Mouse (Mus musculus): Measurements from ENCODE around the gene Ntng1.

The Ntng1 gene

DNA sequence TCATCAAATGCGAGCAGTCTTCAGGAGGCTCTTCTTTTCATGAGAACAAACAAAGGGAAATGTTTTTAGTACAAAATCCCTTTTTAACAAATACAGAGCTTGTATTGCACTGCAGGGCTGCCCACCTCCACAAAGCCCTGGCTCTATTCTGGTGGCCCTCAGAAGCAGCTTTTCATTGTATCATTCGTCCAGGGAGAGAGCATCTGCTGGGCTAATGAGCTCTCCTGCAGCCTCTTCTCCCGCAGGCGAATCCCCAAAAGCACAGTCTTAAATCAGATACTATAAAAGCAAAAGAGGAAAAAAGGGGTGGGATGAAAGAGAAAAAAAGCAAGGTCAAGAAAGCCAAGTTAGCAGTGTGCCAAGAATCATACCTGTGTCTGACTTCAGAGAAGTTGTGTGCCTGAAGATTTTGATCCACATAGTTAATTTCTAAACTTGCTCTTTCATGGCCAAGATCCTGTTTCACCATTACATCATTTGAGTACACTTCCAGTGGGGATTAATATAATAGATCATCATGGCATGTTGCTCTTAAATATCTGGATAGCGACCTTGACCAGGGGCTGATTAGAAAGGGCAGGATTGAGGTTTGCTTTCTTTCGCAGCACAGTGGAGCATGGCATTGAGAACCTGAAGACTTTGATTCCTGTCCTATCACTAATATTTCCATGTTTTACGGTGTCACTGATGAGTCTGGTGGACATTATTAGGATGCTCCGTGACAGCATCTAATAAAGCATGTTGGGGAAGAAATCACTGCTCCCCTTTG, 225.7 kb downstream of the Ntng1 start:
- DNase-seq = no peak

DNA sequence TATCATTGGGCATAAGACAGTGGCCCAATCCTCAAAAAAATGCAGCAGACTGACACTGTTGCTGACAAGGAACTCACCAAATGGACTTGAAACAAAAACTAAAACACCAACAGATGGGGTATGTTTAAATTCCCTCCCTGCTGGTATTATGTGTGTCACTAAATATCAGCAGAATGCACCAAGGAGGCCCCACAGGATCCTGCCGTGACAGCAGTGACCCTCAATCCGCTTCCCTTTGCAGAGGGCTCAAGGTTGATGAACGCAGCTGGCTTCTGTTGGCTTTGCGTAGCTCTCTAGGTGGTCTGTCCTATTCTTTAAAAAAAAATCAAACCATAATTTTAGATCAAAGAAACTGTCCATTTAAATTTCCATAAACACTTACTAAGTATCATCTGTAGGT, 226.7 kb downstream of the Ntng1 start:
- DNase-seq = no peak

DNA sequence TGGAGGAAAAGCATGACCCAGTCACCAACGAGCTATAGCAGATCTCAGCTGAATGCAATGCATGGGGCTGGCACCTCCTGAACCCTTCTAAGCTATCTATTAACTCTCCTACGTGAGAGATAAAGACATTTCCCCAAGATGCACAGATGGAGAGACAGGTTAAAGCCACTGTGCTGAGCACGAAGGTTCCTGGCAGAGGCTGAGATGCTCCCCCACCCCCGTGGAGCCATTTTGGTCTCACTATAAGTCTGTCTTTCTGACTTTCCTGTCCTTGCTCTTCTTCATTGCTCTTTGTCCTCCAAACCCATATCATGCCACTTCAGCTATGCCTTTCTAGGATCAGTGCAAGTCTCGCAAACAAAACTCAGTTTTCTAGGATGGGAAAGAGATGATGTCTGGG, 229.6 kb downstream of the Ntng1 start:
- DNase-seq = no peak

GRCm38 (mm10) chr3:109890600-109890999, 253.2 kb downstream of the Ntng1 start:
- no peak for DNase-seq

GRCm38 (mm10) chr3:109885672-109886071, 258.1 kb downstream of the Ntng1 start:
- DNase-seq = no peak

- no peak for DNase-seq
These were observed 264.8 kb downstream of the Ntng1 start for GRCm38 (mm10) chr3:109879061-109879460.

DNA sequence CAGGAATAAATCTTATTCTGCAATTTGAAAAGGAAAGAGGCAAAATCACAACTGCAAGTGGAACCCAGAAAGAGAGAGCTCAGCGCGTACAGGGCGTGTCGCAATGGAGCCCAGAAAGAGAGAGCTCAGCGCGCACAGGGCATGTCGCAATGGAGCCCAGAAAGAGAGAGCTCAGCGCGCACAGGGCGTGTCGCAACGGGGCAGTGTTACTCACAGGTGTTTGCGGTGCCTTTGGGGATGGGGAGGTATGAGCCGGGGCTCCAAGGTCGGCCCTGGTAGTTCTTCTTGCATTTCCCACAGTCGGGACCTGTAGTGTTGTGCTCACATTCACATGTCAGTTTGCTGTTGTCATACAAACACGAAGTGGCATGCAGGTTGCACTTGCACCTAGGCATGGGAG, 271.8 kb downstream of the Ntng1 start:
- no peak for DNase-seq

DNA sequence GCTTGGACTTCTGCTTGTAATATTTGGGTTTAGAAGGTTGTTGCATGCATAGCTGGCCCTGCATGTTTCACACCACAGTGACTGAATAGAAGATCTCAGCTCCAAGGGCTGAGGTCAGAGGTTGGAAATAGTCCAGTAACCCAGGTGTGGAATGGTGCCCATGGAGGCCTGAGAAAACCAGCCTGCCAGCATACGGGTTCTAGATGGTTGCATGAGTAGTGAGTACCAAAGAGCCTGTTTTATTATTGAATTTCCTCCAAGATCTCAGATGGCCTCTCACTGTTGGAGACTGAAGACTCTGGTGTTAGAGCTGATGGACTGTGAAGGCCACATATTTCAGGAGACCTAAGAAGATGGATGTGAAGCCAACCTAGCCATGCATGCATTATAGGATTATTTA, 285.5 kb downstream of the Ntng1 start:
- no peak for DNase-seq

DNA sequence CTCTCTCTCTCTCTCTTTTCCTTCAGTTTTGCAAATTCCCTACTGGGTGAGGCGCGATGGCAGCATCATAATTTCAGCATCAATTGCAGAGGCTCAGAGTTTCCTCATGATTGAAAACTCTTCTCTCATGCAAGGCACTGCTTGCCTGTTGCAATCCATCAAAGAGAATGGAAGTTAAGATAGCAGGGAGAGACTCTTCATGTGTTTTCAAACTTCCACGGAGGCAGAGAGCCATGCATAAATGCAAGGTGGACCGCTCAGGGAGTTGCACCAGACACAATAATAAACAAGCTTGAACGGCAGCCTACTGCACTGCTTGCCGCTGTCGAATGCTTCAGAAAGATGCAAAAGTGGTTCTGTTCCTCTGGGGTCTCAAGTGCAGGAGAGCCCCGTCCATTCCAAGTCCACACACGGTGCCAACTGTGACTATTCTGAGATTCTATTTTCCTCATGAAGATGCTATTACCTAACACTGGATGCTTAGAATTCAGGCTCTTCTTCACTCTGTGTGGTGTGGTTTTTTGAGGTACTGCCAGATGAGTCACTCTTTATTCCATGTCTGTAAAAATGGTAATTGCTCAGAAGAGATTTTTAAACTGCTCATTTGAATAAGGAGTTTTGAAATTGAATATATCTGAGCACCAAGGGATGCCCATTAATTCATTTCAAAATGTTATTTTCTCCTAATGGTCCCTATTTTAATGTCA, 289.2 kb downstream of the Ntng1 start:
- DNase-seq = no peak

GRCm38 (mm10) chr3:109846660-109847059, 297.2 kb downstream of the Ntng1 start:
- no peak for DNase-seq

DNA sequence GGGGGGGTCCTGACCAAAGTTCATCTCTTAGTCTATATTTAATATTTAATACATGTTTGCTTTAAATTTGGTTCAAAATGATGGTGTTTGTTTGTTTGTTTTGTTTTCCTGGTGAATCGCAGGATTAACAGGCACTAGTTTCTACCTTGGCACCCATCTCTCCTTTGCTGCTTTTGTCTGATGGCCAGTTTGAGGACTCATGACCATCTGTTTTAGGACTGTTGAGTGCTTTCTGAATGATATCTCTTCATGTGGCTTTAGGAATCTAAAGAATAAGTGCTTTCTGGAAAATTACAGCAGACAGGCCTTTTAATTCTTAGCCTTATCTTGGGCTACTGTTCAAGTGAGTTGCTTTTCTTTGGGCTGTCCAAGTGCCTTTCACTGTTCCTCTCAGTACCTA, 318.0 kb downstream of the Ntng1 start:
- no peak for DNase-seq

- DNase-seq = no peak
These were observed 320.9 kb downstream of the Ntng1 start for GRCm38 (mm10) chr3:109822803-109823474.

- no peak for DNase-seq
These were observed 324.8 kb downstream of the Ntng1 start for GRCm38 (mm10) chr3:109818821-109819685.

DNA sequence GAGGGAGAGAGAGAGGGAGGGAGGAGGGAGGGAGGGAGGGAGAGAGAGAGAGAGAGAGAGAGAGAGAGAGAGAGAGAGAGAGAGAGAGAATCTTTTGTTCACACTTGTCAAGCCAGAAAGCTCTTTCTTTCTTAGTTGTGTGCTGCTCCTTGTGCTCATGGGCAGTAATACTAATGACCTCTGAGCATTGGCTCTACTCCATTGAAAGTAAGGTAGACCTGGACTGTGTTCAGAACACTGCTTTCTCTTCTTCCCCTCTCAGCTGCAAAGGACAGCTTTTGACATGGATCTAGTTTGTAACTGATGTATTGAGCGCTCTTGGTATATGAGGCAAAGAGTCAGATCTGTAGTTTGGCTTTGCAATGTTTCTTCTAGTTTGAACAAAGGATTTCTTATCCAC, 334.7 kb downstream of the Ntng1 start:
- no peak for DNase-seq

- DNase-seq = no peak
These were observed 336.4 kb downstream of the Ntng1 start for GRCm38 (mm10) chr3:109807211-109807934.

GRCm38 (mm10) chr3:109804145-109804544, 339.7 kb downstream of the Ntng1 start:
- no peak for DNase-seq

- no peak for DNase-seq
These were observed 340.2 kb downstream of the Ntng1 start for GRCm38 (mm10) chr3:109803616-109804015.

- no peak for DNase-seq
These were observed 346.5 kb downstream of the Ntng1 start for GRCm38 (mm10) chr3:109797354-109797753.

GRCm38 (mm10) chr3:109783231-109783630, 360.6 kb downstream of the Ntng1 start:
- no peak for DNase-seq

DNA sequence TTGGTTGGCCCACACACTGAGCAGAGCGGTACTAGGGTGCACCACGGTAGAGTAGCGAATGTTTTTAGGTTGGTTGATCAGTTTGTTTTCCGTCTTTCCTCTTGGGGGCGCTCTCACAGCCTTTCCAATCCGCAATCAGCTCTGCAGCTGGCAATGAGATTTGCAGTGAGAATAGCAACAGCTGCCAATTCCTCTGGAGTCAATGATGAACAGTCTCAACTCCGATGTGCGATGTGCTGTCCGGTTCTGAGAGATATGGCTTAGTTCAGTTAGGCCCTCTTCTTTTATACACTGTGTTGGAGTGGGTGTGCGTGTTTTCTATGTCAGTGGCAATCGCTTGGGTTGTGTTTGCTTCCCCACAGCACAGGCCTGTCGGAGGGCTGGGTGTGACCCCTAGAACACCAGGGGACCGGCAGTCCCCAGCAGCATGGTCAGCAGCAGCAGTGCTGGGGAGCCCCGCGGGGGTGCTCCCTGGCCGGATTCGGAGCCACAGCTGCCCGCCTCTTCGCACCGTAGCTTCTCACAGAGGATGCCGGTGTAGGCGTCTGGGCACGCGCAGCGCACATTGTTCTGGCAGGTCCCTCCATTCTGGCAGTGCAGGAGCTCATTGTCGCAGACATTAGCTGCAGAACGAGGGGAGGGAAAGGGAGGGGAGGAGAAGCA, 361.4 kb downstream of the Ntng1 start:
- peak; percentile 3 for DNase-seq

GRCm38 (mm10) chr3:109781917-109782288, 361.9 kb downstream of the Ntng1 start:
- DNase-seq = no peak

GRCm38 (mm10) chr3:109775200-109775599, 368.6 kb downstream of the Ntng1 start:
- DNase-seq = no peak

Measured in thymus, postnatal 14 days (tissue).